Mouse (Mus musculus) hindbrain, embryonic 15.5 days (tissue): ENCODE data around the gene Rap1b. TPM values are rescaled to one million over a fixed set of nuclear protein-coding genes. Genes with fewer than 3 reads are reported as not detected.

Experiments used
- ATAC-seq: fragments of 200-750 bp; cut with Nextera tagmentation; 2 replicates; pipeline ENCODE4 v1.8.0; 2017; ENCODE audit warnings: low read depth, moderate number of reproducible peaks, moderate TSS enrichment; ENCODE audit not compliant: low FRiP score
- H3K27ac ChIP-seq: fragments of 300-500 bp; sonication (generic); replicated peaks from 2 replicates; pipeline ENCODE4 v1.5.1; 2015; ENCODE audit warnings: mild to moderate bottlenecking, inconsistent platforms
- H3K27me3 ChIP-seq: fragments of 300-500 bp; sonication (generic); 2 replicates; pipeline ENCODE4 v1.6.1; 2015; ENCODE audit warnings: control low read depth, inconsistent platforms
- H3K36me3 ChIP-seq: fragments of 300-500 bp; sonication (generic); 2 replicates; pipeline ENCODE4 v1.6.1; 2015; ENCODE audit warnings: control low read depth, inconsistent platforms
- H3K4me1 ChIP-seq: fragments of 300-500 bp; sonication (generic); replicated peaks from 2 replicates; pipeline ENCODE4 v1.6.1; 2015; ENCODE audit warnings: control low read depth, inconsistent platforms
- H3K4me2 ChIP-seq: fragments of 300-500 bp; sonication (generic); 2 replicates; pipeline ENCODE4 v1.6.1; 2015; ENCODE audit warnings: moderate library complexity, mild to moderate bottlenecking, inconsistent platforms
- H3K4me3 ChIP-seq: fragments of 300-500 bp; sonication (generic); 2 replicates; pipeline ENCODE4 v1.5.1; 2015; ENCODE audit warnings: mild to moderate bottlenecking, inconsistent platforms
- H3K9ac ChIP-seq: fragments of 300-500 bp; sonication (generic); 2 replicates; pipeline ENCODE4 v1.6.1; 2015; ENCODE audit warnings: inconsistent platforms
- H3K9me3 ChIP-seq: fragments of 300-500 bp; sonication (generic); 2 replicates; pipeline ENCODE4 v1.6.1; 2016; ENCODE audit warnings: control low read depth, inconsistent platforms
- WGBS: fragments of 180-500 bp; shearing (Covaris S2); methylation state at CpG from one replicate; pipeline ENCODE4 v1.1.7; 2015; 5-methylcytosine and 5-hydroxymethylcytosine counted together
- polyA plus RNA-seq: library from polyadenylated mRNA; unstranded; fragments of >200 nt; fragmentation: Nextera tagmentation; extraction: Ambion mirVana; gene quantifications from 2 replicates; pipeline ENCODE4 v1.2.1, GENCODE M21; 2015

Rap1b gene
- polyA plus RNA-seq, 1 experiment from 2014 or later, result 158 TPM

DNA sequence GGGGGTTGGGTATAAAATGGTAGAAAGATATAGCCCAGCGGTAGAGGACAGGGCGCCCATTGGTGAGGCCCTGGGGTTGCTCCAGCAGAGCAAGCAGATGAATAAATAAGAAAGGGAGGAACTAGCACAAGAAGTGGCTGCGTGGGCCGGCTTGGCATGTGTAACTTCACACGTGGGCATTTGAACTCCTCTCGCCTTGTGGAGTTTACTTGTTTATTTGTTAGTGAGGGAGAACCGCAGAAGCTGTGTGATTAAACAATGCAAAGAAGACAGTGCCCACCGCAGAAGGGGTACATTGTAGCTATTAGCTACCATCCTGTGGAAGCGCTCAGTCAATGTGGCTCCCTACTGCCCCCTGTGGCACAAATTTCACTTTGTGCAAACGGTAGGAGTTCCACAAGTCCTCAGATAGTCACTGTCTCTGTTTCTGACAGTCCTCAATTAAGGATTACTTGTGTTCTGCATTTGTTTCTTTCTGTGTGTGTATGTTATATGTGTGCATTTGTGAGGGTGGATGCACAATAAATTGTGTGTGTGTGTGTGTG lies 6.9 kb upstream of the Rap1b start:
- no peak overlapping the region for H3K27ac ChIP-seq
- H3K4me1 ChIP-seq, result no peaks in the 10 kb centered on the region
- H3K27me3 ChIP-seq, result no peaks in the 10 kb centered on the region
- no peak overlapping the region for H3K4me2 ChIP-seq
- H3K4me3 ChIP-seq, result no peak overlapping the region
- H3K9me3 ChIP-seq, result no peaks in the 10 kb centered on the region
- no peak for ATAC-seq
- no peak overlapping the region for H3K9ac ChIP-seq
- H3K36me3 ChIP-seq, result no peaks in the 10 kb centered on the region
- WGBS, result 90% methylated on average over 10 of the region's 10 CpGs

GRCm38 (mm10) chr10:117848981-117849380 lies 3.1 kb upstream of the Rap1b start:
- H3K4me3 ChIP-seq, result no peak overlapping the region
- ATAC-seq, result no peak
- no peak overlapping the region for H3K4me2 ChIP-seq
- no peaks in the 10 kb centered on the region for H3K9me3 ChIP-seq
- peaks cover 18% of the 10 kb centered on the region for H3K4me1 ChIP-seq
- H3K27me3 ChIP-seq, result no peaks in the 10 kb centered on the region
- H3K36me3 ChIP-seq, result no peaks in the 10 kb centered on the region
- no peak overlapping the region for H3K9ac ChIP-seq
- 43% methylated on average over 3 of the region's 3 CpGs for WGBS
- no peak overlapping the region for H3K27ac ChIP-seq

DNA sequence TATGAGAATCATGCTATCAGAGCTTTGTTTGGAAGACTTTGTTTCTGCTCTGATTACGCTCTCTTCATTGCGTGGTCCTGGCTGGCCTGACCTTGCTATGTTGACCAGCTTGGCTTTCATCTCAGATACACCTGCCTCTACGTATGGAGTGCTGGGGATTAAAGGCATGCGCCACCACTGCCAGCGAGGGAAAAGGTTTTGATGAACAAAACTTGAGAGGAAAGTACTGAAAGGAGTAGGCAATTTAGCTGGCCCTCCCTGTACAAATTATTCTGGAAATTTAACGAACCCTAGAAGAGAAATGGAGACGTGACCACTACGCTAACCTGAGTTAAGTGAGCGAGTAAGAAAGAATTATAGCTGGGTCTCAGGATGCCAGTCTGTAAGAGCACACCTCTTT lies 961 bp upstream of the Rap1b start:
- Histone ChIP-seq H3K9me3 (no peaks in the 10 kb centered on the region), H3K4me1 (peaks cover 31% of the 10 kb centered on the region), H3K36me3 (no peaks in the 10 kb centered on the region), H3K4me3 (peak overlapping the region; percentile 88), H3K4me2 (peak overlapping the region; percentile 80), H3K9ac (no peak overlapping the region), H3K27me3 (no peaks in the 10 kb centered on the region), H3K27ac (peak overlapping the region; percentile 99)
- 47% methylated on average over 9 of the region's 9 CpGs for WGBS
- no peak for ATAC-seq

DNA sequence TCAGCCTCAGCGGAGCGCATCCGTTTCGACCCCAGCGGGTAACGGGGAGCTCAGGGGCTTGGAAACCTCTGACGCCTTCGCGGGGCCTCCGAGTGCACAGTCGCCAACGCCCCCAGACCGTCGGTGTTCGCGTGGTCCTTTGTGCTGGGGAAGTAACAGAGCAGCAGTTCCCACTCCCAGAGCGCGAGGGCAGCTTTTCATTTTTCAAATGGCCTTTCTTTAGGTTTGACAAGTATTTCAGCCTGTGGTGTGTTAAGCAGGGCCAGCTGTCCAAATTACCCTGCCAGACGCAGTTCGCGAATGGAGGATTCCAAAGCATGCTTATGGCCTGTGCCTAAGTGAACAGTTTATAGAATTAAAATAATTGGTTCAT lies 411 bp upstream of the Rap1b start:
- Histone ChIP-seq H3K9me3 (no peaks in the 10 kb centered on the region), H3K4me1 (peaks cover 31% of the 10 kb centered on the region), H3K4me3 (peak overlapping the region; percentile 88), H3K27me3 (no peaks in the 10 kb centered on the region), H3K9ac (peak overlapping the region; percentile 98), H3K4me2 (peak overlapping the region; percentile 80), H3K36me3 (no peaks in the 10 kb centered on the region), H3K27ac (peak overlapping the region; percentile 99)
- under 1% methylated on average over 21 of the region's 21 CpGs for WGBS
- ATAC-seq, result peak; percentile 94

GRCm38 (mm10) chr10:117844782-117845596 lies 846 bp downstream of the Rap1b start:
- Histone ChIP-seq H3K27ac (peak overlapping the region; percentile 99), H3K4me3 (peak overlapping the region; percentile 88), H3K9ac (peak overlapping the region; percentile 98), H3K27me3 (no peaks in the 10 kb centered on the region), H3K4me2 (peak overlapping the region; percentile 80), H3K9me3 (no peaks in the 10 kb centered on the region), H3K4me1 (peaks cover 31% of the 10 kb centered on the region), H3K36me3 (no peaks in the 10 kb centered on the region)
- ATAC-seq, result peak; percentile 33
- WGBS, result 2% methylated on average over 37 of the region's 52 CpGs

DNA sequence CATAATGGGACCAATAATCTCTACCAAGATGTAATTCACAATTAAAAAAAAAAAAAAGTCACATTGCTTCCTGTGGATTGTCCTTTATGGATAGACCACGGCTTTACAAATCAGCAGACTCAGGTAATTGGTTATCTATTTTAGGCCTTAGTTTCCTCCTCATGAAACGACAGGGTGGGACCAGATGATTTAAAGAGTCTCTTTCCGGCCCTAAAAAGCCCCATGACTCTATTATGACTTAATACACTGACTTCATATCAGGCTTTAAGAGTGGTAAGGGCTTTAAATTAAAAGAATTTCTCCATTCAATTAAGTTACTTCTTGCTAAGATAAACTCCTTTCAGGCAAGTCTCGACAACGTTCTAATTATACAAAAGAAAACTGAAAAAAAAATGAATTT lies 1.6 kb downstream of the Rap1b start:
- Histone ChIP-seq H3K4me3 (peak overlapping the region; percentile 88), H3K36me3 (no peaks in the 10 kb centered on the region), H3K4me1 (peaks cover 31% of the 10 kb centered on the region), H3K9ac (peak overlapping the region; percentile 98), H3K27me3 (no peaks in the 10 kb centered on the region), H3K27ac (no peak overlapping the region), H3K4me2 (peak overlapping the region; percentile 80), H3K9me3 (no peaks in the 10 kb centered on the region)
- WGBS, result 35% methylated on average over 5 of the region's 5 CpGs
- no peak for ATAC-seq

GRCm38 (mm10) chr10:117843690-117844089 lies 2.1 kb downstream of the Rap1b start:
- no peak overlapping the region for H3K4me3 ChIP-seq

DNA sequence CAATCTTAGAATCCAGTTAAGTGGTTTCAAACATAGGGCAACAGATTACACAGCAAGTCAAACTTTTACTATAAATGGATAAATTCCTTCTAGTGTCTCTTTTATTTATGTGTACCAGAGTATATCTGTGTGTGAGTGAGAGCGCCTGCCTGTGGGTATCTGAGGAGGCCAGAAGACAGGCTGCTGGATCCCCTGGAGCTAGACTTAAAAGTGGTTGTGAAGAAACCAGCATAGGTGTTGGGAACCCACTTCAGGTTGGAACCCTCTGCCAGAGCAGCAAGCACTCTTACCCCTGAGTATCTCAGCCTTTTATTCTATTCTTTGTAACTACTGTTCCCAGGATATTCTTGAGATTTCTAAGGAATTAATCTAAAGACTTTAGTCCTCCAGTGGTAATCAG lies 4.1 kb downstream of the Rap1b start:
- no peak overlapping the region for H3K4me3 ChIP-seq
- H3K9me3 ChIP-seq, result no peaks in the 10 kb centered on the region
- ATAC-seq, result no peak
- H3K9ac ChIP-seq, result no peak overlapping the region
- H3K27me3 ChIP-seq, result no peaks in the 10 kb centered on the region
- WGBS, result 95% methylated on average over 1 of the region's 1 CpGs
- peaks cover 24% of the 10 kb centered on the region for H3K4me1 ChIP-seq
- no peaks in the 10 kb centered on the region for H3K36me3 ChIP-seq
- no peak overlapping the region for H3K27ac ChIP-seq
- no peak overlapping the region for H3K4me2 ChIP-seq

More at GRCm38 (mm10) chr10:117843690-117844089, 2.1 kb downstream of the Rap1b start:
- Histone ChIP-seq H3K27me3 (no peaks in the 10 kb centered on the region), H3K9me3 (no peaks in the 10 kb centered on the region), H3K4me2 (peak overlapping the region; percentile 80), H3K27ac (no peak overlapping the region), H3K9ac (no peak overlapping the region), H3K36me3 (no peaks in the 10 kb centered on the region), H3K4me1 (peaks cover 31% of the 10 kb centered on the region)
- ATAC-seq, result no peak
- 74% methylated on average over 5 of the region's 5 CpGs for WGBS

DNA sequence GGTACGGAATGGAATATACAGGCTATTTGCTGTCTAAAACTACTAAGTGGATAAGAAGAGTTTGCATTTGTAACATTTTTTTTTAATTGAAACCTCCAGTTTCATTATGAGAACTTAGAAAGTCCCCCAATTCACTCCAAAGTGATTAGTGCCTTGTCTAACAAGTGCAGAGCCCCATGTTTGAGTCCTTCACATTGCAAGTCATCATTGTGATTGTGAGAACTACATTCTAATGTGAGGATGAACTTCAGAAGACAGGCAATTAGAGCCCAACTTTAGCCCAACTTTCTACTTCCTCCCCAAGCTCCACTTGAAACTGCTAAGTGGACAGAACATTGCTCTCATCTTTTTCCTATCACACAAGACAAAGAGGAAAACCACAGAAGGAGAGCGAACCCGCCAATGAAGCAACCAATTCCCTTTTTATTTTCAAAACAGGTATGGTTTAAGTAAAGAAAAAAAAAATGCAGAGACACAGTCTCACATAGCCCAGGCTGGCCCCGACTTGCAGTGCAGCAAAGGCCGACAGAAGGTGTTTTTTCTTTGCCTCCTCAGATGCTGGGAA lies 5.3 kb downstream of the Rap1b start:
- no peaks in the 10 kb centered on the region for H3K9me3 ChIP-seq
- no peaks in the 10 kb centered on the region for H3K36me3 ChIP-seq
- H3K9ac ChIP-seq, result no peak overlapping the region
- no peak overlapping the region for H3K27ac ChIP-seq
- H3K4me2 ChIP-seq, result no peak overlapping the region
- no peaks in the 10 kb centered on the region for H3K27me3 ChIP-seq
- 88% methylated on average over 5 of the region's 5 CpGs for WGBS
- ATAC-seq, result no peak
- no peak overlapping the region for H3K4me3 ChIP-seq
- peaks cover 22% of the 10 kb centered on the region for H3K4me1 ChIP-seq

GRCm38 (mm10) chr10:117839737-117840136 lies 6.1 kb downstream of the Rap1b start:
- H3K27me3 ChIP-seq, result no peaks in the 10 kb centered on the region
- WGBS, result 92% methylated on average over 3 of the region's 3 CpGs
- no peak for ATAC-seq
- H3K4me3 ChIP-seq, result no peak overlapping the region
- H3K9ac ChIP-seq, result no peak overlapping the region
- H3K9me3 ChIP-seq, result no peaks in the 10 kb centered on the region
- peaks cover 21% of the 10 kb centered on the region for H3K4me1 ChIP-seq
- H3K36me3 ChIP-seq, result no peaks in the 10 kb centered on the region
- no peak overlapping the region for H3K4me2 ChIP-seq
- no peak overlapping the region for H3K27ac ChIP-seq

- H3K4me2 ChIP-seq, result no peak overlapping the region
- H3K27ac ChIP-seq, result no peak overlapping the region
- H3K9me3 ChIP-seq, result no peaks in the 10 kb centered on the region
- 90% methylated on average over 3 of the region's 3 CpGs for WGBS
- H3K36me3 ChIP-seq, result no peaks in the 10 kb centered on the region
- H3K4me1 ChIP-seq, result peaks cover 12% of the 10 kb centered on the region
- ATAC-seq, result no peak
- no peaks in the 10 kb centered on the region for H3K27me3 ChIP-seq
- H3K4me3 ChIP-seq, result no peak overlapping the region
- H3K9ac ChIP-seq, result no peak overlapping the region
These were observed 6.9 kb downstream of the Rap1b start for GRCm38 (mm10) chr10:117838924-117839323.

DNA sequence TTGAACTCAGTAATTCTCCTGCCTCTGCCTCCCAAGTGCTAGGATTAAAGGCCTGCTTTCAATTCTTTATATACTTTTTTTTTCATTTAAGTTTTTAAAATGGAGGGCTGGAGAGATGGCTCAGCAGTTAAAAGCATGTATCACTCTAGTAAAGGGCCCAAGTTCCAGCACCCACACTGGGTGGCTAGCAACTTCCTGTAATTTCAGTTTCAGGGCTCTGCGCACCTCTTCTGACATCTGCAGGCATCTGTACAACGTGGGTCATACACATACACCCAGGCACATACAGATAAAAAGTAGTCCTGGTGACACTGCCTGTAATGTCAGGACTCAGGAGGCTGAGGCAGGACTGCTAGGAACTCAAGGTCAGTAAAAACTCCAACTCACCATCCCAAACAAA lies 9.5 kb downstream of the Rap1b start:
- H3K4me1 ChIP-seq, result no peaks in the 10 kb centered on the region
- H3K9ac ChIP-seq, result no peak overlapping the region
- no peak overlapping the region for H3K27ac ChIP-seq
- H3K27me3 ChIP-seq, result no peaks in the 10 kb centered on the region
- H3K4me3 ChIP-seq, result no peak overlapping the region
- no peaks in the 10 kb centered on the region for H3K36me3 ChIP-seq
- H3K4me2 ChIP-seq, result no peak overlapping the region
- no peaks in the 10 kb centered on the region for H3K9me3 ChIP-seq
- ATAC-seq, result no peak
- 85% methylated on average over 2 of the region's 2 CpGs for WGBS
